Mouse (Mus musculus) hindbrain, embryonic 15.5 days (tissue): ENCODE data around the gene Cog5. TPM values are rescaled to one million over a fixed set of nuclear protein-coding genes. Genes with fewer than 3 reads are reported as not detected.

Experiments
- ATAC-seq: fragments of 200-750 bp; cut with Nextera tagmentation; 2 replicates; pipeline ENCODE4 v1.8.0; 2017; ENCODE audit warnings: low read depth, moderate number of reproducible peaks, moderate TSS enrichment; ENCODE audit not compliant: low FRiP score
- H3K27ac ChIP-seq: fragments of 300-500 bp; sonication (generic); replicated peaks from 2 replicates; pipeline ENCODE4 v1.5.1; 2015; ENCODE audit warnings: mild to moderate bottlenecking, inconsistent platforms
- H3K27me3 ChIP-seq: fragments of 300-500 bp; sonication (generic); 2 replicates; pipeline ENCODE4 v1.6.1; 2015; ENCODE audit warnings: control low read depth, inconsistent platforms
- H3K36me3 ChIP-seq: fragments of 300-500 bp; sonication (generic); 2 replicates; pipeline ENCODE4 v1.6.1; 2015; ENCODE audit warnings: control low read depth, inconsistent platforms
- H3K4me1 ChIP-seq: fragments of 300-500 bp; sonication (generic); replicated peaks from 2 replicates; pipeline ENCODE4 v1.6.1; 2015; ENCODE audit warnings: control low read depth, inconsistent platforms
- H3K4me2 ChIP-seq: fragments of 300-500 bp; sonication (generic); 2 replicates; pipeline ENCODE4 v1.6.1; 2015; ENCODE audit warnings: moderate library complexity, mild to moderate bottlenecking, inconsistent platforms
- H3K4me3 ChIP-seq: fragments of 300-500 bp; sonication (generic); 2 replicates; pipeline ENCODE4 v1.5.1; 2015; ENCODE audit warnings: mild to moderate bottlenecking, inconsistent platforms
- H3K9ac ChIP-seq: fragments of 300-500 bp; sonication (generic); 2 replicates; pipeline ENCODE4 v1.6.1; 2015; ENCODE audit warnings: inconsistent platforms
- H3K9me3 ChIP-seq: fragments of 300-500 bp; sonication (generic); 2 replicates; pipeline ENCODE4 v1.6.1; 2016; ENCODE audit warnings: control low read depth, inconsistent platforms
- WGBS: fragments of 180-500 bp; shearing (Covaris S2); methylation state at CpG from one replicate; pipeline ENCODE4 v1.1.7; 2015; 5-methylcytosine and 5-hydroxymethylcytosine counted together
- polyA plus RNA-seq: library from polyadenylated mRNA; unstranded; fragments of >200 nt; fragmentation: Nextera tagmentation; extraction: Ambion mirVana; gene quantifications from 2 replicates; pipeline ENCODE4 v1.2.1, GENCODE M21; 2015

Gene Cog5
- polyA plus RNA-seq, 1 experiment from 2014 or later: 26.9 TPM

- WGBS: 59% methylated on average over 12 of the region's 12 CpGs
- ATAC-seq: no peak; the same call in 1 of the 2 replicates
Observed at GRCm38 (mm10) chr12:31977613-31978195, 323.0 kb downstream of the Cog5 start.

GRCm38 (mm10) chr12:31983238-31983637, 328.6 kb downstream of the Cog5 start:
- H3K4me3 ChIP-seq: no peak overlapping the region
- no peak overlapping the region for H3K9ac ChIP-seq
- 53% methylated on average over 7 of the region's 7 CpGs for WGBS
- H3K4me1 ChIP-seq: peaks cover 14% of the 10 kb centered on the region; the same call in 1 of the 2 replicates
- ATAC-seq: no peak
- no peak overlapping the region; the same call in 1 of the 2 replicates for H3K27ac ChIP-seq
- H3K4me2 ChIP-seq: no peak overlapping the region
- peaks cover 3% of the 10 kb centered on the region; the same call in 1 of the 2 replicates for H3K36me3 ChIP-seq
- H3K9me3 ChIP-seq: no peaks in the 10 kb centered on the region
- no peaks in the 10 kb centered on the region for H3K27me3 ChIP-seq

More at GRCm38 (mm10) chr12:31977613-31978195, 323.0 kb downstream of the Cog5 start:
- H3K36me3 ChIP-seq: no peaks in the 10 kb centered on the region
- H3K27ac ChIP-seq: no peak overlapping the region
- peaks cover 5% of the 10 kb centered on the region for H3K4me1 ChIP-seq
- no peaks in the 10 kb centered on the region for H3K9me3 ChIP-seq
- H3K9ac ChIP-seq: no peak overlapping the region
- H3K4me3 ChIP-seq: no peak overlapping the region
- H3K27me3 ChIP-seq: no peaks in the 10 kb centered on the region
- no peak overlapping the region for H3K4me2 ChIP-seq

GRCm38 (mm10) chr12:31983769-31984168, 329.1 kb downstream of the Cog5 start:
- Histone ChIP-seq H3K36me3 (peaks cover 3% of the 10 kb centered on the region; the same call in 1 of the 2 replicates), H3K4me1 (peaks cover 14% of the 10 kb centered on the region; the same call in 1 of the 2 replicates), H3K4me3 (no peak overlapping the region), H3K4me2 (no peak overlapping the region), H3K9ac (no peak overlapping the region), H3K27me3 (no peaks in the 10 kb centered on the region), H3K27ac (no peak overlapping the region; the same call in 1 of the 2 replicates), H3K9me3 (no peaks in the 10 kb centered on the region)
- 52% methylated on average over 6 of the region's 6 CpGs for WGBS
- no peak for ATAC-seq

- no peaks in the 10 kb centered on the region for H3K9me3 ChIP-seq
- no peak overlapping the region for H3K4me3 ChIP-seq
- H3K27me3 ChIP-seq: no peaks in the 10 kb centered on the region
- no peak overlapping the region for H3K9ac ChIP-seq
- H3K27ac ChIP-seq: 0 out of 2 replicates have a peak overlapping the region, but pooled peaks have one; percentile 30
- no peak for ATAC-seq
- peaks cover 3% of the 10 kb centered on the region; the same call in 1 of the 2 replicates for H3K36me3 ChIP-seq
- peaks cover 14% of the 10 kb centered on the region; the same call in 1 of the 2 replicates for H3K4me1 ChIP-seq
- H3K4me2 ChIP-seq: no peak overlapping the region
- WGBS: 44% methylated on average over 2 of the region's 2 CpGs
Observed at GRCm38 (mm10) chr12:31984206-31984605, 329.5 kb downstream of the Cog5 start.

GRCm38 (mm10) chr12:31984664-31985063, 330.0 kb downstream of the Cog5 start:
- no peak; the same call in 1 of the 2 replicates for ATAC-seq

GRCm38 (mm10) chr12:31985738-31986137, 331.1 kb downstream of the Cog5 start:
- Histone ChIP-seq H3K9me3 (no peaks in the 10 kb centered on the region), H3K4me3 (no peak overlapping the region), H3K36me3 (peaks cover 3% of the 10 kb centered on the region; the same call in 1 of the 2 replicates), H3K4me1 (peaks cover 14% of the 10 kb centered on the region; the same call in 1 of the 2 replicates), H3K27me3 (no peaks in the 10 kb centered on the region), H3K4me2 (no peak overlapping the region), H3K27ac (no peak overlapping the region), H3K9ac (no peak overlapping the region)
- no peak for ATAC-seq
- 88% methylated on average over 6 of the region's 6 CpGs for WGBS

More at GRCm38 (mm10) chr12:31984664-31985063, 330.0 kb downstream of the Cog5 start:
- Histone ChIP-seq H3K4me1 (peaks cover 14% of the 10 kb centered on the region; the same call in 1 of the 2 replicates), H3K27ac (peak overlapping the region; percentile 30; the same call in 1 of the 2 replicates), H3K9ac (no peak overlapping the region), H3K4me2 (no peak overlapping the region), H3K27me3 (no peaks in the 10 kb centered on the region), H3K4me3 (no peak overlapping the region), H3K9me3 (no peaks in the 10 kb centered on the region), H3K36me3 (peaks cover 3% of the 10 kb centered on the region; the same call in 1 of the 2 replicates)
- 79% methylated on average over 12 of the region's 12 CpGs for WGBS

- Histone ChIP-seq H3K9me3 (no peaks in the 10 kb centered on the region), H3K4me2 (no peak overlapping the region), H3K27ac (no peak overlapping the region), H3K4me1 (peaks cover 14% of the 10 kb centered on the region; the same call in 1 of the 2 replicates), H3K36me3 (peaks cover 3% of the 10 kb centered on the region; the same call in 1 of the 2 replicates), H3K27me3 (no peaks in the 10 kb centered on the region), H3K9ac (no peak overlapping the region), H3K4me3 (no peak overlapping the region)
- no peak for ATAC-seq
- WGBS: 91% methylated on average over 2 of the region's 2 CpGs
Observed at GRCm38 (mm10) chr12:31986463-31986862, 331.8 kb downstream of the Cog5 start.

Other genes starting within 250 kb of the Cog5 start
- 15.7 and 17.8 TPM in 2 replicates for gene Cbll1, start 155.3 kb upstream of the Cog5 start, polyA plus RNA-seq
- 0.07 TPM in 1 of 2 replicates, not detected in the other for gene Slc26a4, start 94.9 kb upstream of the Cog5 start, polyA plus RNA-seq
- gene Bcap29, start 20.2 kb upstream of the Cog5 start, polyA plus RNA-seq: 28.0 and 29.7 TPM in 2 replicates
- gene Dus4l, start within 50 bp of the Cog5 start, polyA plus RNA-seq: 7.2 and 9.0 TPM in 2 replicates
- gene Gpr22, start 59.1 kb downstream of the Cog5 start, polyA plus RNA-seq: 14.8 and 17.5 TPM in 2 replicates